Mouse (Mus musculus) megakaryocyte-erythroid progenitor cell, adult 5-6 weeks (primary cell): Measurements from ENCODE around the gene Trim63. TPM values are rescaled to one million over a fixed set of nuclear protein-coding genes. Genes with fewer than 3 reads are reported as not detected.

Experiments used
- ATAC-seq: replicated peaks from 2 replicates; pipeline ENCODE4 v1.8.0; 2016; ENCODE audit warnings: mild to moderate bottlenecking, inconsistent platforms; ENCODE audit not compliant: severe bottlenecking, poor library complexity, low FRiP score, low TSS enrichment
- total RNA-seq, 2 experiments: library from RNA; stranded (forward) in 1 of 2; stranded (reverse) in 1 of 2; fragments of 200-1000, 215-1000 nt in 1 of 2; fragments of >200 nt in 1 of 2; fragmentation: Nextera tagmentation in 1 of 2; gene quantifications; 2 replicates each; pipeline ENCODE4 v1.2.3; 2014 to 2017

Trim63 gene
- total RNA-seq, 2 experiments from 2014 or later, result not detected

GRCm38 (mm10) chr4:134297369-134297768 is 17.6 kb upstream of the Trim63 start:
- no peak for ATAC-seq

- no peak for ATAC-seq
Measured at GRCm38 (mm10) chr4:134298626-134299497, 16.1 kb upstream of the Trim63 start.

- peak; percentile 48 for ATAC-seq
Measured at GRCm38 (mm10) chr4:134299498-134299810, 15.5 kb upstream of the Trim63 start.

GRCm38 (mm10) chr4:134300316-134300715 is 14.6 kb upstream of the Trim63 start:
- no peak for ATAC-seq

- no peak for ATAC-seq
Measured at GRCm38 (mm10) chr4:134302084-134302483, 12.8 kb upstream of the Trim63 start.

- no peak for ATAC-seq
Measured at GRCm38 (mm10) chr4:134306963-134307362, 8.0 kb upstream of the Trim63 start.

GRCm38 (mm10) chr4:134307367-134308072 is 7.4 kb upstream of the Trim63 start:
- peak; percentile 52; the same call in 1 of the 2 replicates for ATAC-seq

- no peak for ATAC-seq
Measured at GRCm38 (mm10) chr4:134310106-134310505, 4.8 kb upstream of the Trim63 start.

- ATAC-seq, result no peak
Measured at GRCm38 (mm10) chr4:134310656-134311055, 4.3 kb upstream of the Trim63 start.

GRCm38 (mm10) chr4:134311784-134312183 is 3.1 kb upstream of the Trim63 start:
- ATAC-seq, result no peak

- ATAC-seq, result no peak
Measured at GRCm38 (mm10) chr4:134312341-134312740, 2.6 kb upstream of the Trim63 start.

- ATAC-seq, result no peak
Measured at GRCm38 (mm10) chr4:134312901-134313300, 2.0 kb upstream of the Trim63 start.

GRCm38 (mm10) chr4:134314081-134314655 is 752 bp upstream of the Trim63 start:
- ATAC-seq, result no peak

GRCm38 (mm10) chr4:134315470-134315869 is 550 bp downstream of the Trim63 start:
- no peak for ATAC-seq

- ATAC-seq, result peak; percentile 54; the same call in 1 of the 2 replicates
Measured at GRCm38 (mm10) chr4:134316390-134316789, 1.5 kb downstream of the Trim63 start.

GRCm38 (mm10) chr4:134319074-134319473 is 4.2 kb downstream of the Trim63 start:
- ATAC-seq, result no peak

- no peak for ATAC-seq
Measured at GRCm38 (mm10) chr4:134319674-134320073, 4.8 kb downstream of the Trim63 start.

GRCm38 (mm10) chr4:134321524-134321923 is 6.6 kb downstream of the Trim63 start:
- no peak for ATAC-seq

GRCm38 (mm10) chr4:134324655-134325054 is 9.7 kb downstream of the Trim63 start:
- ATAC-seq, result no peak

GRCm38 (mm10) chr4:134326859-134327530 is 12.1 kb downstream of the Trim63 start:
- no peak for ATAC-seq
